Mouse (Mus musculus) heart, adult 18-20 months (tissue): ENCODE results near the gene Ccdc134. TPM values are rescaled to one million over a fixed set of nuclear protein-coding genes. Genes with fewer than 3 reads are reported as not detected.

ENCODE experiments used
- DNase-seq, 2 experiments: peaks; one replicate each; pipeline ENCODE4 v3.0.0; 2021 to 2022; ENCODE audit warnings: mixed read lengths in 1 of 2
- long read RNA-seq, 2 experiments: library from polyadenylated mRNA; stranded (forward); transcript quantifications; one replicate each; pipeline ENCODE4 v2.0.0; 2021
- total RNA-seq, 2 experiments: library from RNA; stranded (reverse); gene quantifications; 2 replicates each; pipeline ENCODE4 v1.2.3; 2021

Gene Ccdc134
- total RNA-seq = 1 to 10 TPM; 4.0 to 4.4 TPM
- long read RNA-seq, experiment 1, transcript Ccdc134-201 (7 exons, 2,046 nt) = major isoform, 6 of 6 reads
- long read RNA-seq, experiment 1, partial matches to known transcripts = 0 of 6 reads
- long read RNA-seq, experiment 1, other reads (novel, unspliced or antisense) = 0 of 6 reads
- long read RNA-seq, experiment 2, partial matches to known transcripts = 0 of 2 reads
- long read RNA-seq, experiment 2, other reads (novel, unspliced or antisense) = 1 of 2 reads

DNA sequence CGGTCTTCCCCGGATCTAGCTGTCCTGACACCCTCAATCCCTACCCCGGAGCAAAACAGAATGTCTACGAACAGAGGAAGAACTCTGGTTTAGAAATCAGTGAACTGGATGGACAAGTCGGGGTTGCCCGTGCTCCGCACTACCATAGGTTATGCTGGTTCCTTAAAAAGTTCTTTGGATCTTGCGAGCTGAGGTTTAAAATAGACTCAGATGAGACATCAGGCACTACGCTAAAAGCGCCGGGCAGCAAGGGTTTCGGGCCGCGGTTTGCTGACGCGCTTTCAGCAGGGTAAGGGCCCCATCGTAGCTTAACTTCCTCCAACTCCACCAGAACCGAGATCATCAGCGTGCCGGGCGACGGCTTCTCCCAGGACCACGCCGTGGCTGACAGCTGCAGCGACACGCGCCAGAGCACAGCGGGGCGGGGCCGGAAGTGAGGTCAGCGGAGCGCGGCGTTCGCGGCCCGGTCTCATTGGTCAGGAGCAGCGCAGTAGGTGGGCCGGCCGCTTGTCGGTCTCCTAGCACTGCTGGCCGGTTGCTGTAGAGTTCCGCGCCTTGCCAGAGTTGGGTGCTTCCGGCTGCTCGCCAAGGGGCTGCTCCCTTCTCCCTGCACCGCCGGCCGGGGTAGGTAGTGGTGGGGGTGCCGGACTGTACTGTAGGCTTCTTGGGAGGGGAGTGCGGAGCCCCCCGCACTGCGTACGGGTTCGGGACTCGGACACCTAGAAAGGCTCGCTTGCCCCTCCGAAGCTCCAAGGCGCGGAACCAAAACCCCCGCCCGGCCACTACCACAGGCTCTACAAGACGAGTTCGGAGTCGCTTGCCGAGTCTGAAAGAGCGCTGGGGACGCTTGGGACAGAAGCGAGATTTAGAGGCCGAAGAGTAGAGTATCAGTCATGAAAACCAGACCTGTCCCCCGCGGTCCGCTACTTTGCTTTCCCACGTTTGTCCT is at the start of gene Ccdc134:
Gene Ccdc134, plus strand, starts transcription at position 497 of the 949 bp plus-strand sequence.
- DNase-seq = peak; percentile 97

- no peak for DNase-seq
These were observed 47.8 kb upstream of the Ccdc134 start for GRCm38 (mm10) chr15:82079883-82080282.

DNA sequence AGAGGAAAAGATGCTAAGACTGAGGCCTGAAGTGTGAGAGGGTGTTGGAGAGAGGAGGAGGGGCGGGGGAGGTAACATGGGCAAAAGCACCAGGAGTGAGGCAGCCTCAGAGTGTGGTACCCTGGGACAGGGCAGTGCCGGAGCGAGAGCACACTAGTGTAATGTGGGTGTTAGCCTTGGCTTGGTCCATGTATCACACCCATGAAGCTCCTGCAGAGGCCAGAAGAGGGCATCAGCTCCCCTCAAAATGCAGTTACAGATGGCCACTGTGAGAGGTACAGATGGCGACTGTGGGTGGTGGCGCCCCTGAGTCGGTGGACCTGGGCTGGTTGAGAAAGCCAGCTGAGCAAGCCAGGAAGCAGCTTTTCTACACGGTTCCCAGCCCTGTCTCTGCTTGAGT is 46.6 kb upstream of the Ccdc134 start:
- DNase-seq = peak in 1 of 2 experiments; percentile 7

DNA sequence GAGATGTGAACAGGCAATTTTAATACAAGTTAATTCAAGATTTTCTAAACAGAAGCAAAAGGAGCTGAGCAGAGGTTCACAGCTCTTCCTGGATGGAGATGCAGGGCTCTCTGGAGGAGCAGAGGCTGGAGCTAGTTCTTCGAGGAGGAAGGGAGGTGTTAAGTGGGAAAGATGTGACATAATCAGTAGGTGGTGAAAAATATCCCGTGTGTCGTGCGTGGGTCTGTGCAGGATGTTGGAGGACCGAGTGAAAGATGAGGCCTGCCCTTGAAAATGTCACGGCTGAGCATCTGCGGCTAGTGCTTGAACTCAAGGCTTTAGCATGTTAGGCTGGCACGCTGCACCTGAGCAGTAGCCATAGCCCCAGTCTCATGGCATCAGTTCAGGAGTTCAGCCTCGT is 42.1 kb upstream of the Ccdc134 start:
- no peak for DNase-seq

DNA sequence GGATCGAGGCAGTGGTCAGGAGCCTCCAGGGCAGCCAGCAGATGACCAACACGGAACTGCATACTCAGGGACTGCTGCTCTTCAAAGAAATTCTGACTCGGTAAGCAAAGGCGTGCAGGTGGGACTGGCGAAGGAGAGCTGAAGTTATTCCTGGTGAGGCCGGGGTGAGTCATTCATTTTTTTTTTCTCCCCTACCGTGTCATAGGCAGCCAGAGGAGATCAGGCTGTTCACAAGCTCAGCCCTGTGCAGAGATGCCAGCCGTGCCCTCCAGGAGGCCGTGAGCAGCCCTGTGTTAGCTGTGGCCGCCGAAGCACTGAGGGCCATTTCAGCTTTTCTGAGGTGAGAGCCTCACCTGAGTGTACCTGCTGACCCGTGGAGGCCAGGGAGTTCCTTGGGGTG is 41.6 kb upstream of the Ccdc134 start:
- DNase-seq = no peak

DNA sequence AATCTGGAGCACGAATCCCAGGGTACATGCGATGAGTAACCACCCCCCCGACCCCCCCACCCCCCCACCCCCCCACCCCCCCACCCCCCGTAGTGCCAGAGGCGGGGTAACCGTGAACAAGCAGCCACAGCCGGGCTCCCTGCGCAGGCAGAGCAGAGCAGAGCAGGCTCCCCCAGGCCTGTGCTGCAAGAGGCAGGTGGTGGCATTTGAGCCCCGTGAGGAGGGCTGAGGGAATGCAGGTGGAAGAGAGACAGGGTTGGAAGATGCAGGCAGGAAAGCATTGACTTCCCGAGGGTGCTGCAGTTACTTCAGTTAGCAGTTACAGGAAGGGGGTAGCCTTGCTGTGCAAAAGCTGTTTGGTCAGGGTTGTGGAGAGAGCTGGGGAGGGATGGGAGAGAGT is 40.5 kb upstream of the Ccdc134 start:
- no peak for DNase-seq

DNA sequence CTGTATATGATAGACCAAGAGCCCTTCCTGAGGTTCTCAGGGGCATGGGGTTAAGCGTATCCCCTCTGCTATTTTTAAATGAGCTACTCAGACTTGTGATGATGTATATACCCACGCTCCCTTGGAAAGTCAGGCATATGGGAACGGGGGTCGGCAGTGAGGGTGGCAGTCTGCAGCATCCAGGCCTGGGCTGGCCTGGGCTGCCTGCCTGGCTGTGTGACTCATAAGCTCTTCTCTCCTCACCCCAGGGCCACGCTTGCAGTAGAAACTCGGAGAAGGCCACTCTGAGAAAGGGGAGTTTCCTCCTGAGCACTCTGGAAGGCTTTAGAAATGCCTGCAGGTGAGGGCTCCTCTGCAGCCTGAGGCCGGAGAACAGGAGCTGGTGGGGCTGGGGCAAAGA is 36.7 kb upstream of the Ccdc134 start:
- DNase-seq = no peak

DNA sequence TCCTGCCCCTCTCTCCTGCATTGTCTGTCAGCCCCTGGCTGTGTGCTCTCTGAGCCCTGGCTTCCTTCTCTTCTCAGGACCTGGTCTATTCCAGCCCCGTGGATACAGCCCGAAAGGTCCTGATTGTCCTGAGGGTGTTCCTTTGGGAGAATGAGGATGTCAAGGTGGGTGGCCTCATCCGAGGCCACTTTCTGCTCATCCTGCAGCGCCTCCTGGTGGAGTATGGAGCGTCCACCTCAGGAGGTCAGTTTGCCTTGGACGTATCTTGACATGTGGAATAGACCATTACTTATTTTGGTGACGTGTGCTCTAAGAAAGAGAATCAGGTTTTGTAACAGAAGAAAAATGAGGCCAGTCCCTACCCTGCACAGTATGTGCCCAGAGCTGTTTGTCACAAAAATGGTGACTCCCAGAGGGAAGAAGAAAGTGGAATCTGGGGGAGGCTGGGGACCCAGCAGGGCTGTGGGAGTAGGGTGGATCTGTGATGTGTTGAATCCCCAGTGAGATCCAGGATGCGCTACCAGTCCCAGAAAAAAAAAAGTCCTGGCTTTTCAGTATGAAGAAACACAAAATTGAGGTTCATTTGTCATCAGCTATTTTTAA is 20.7 kb upstream of the Ccdc134 start:
- DNase-seq = peak in 1 of 2 experiments; percentile 45

- no peak for DNase-seq
These were observed 7.2 kb upstream of the Ccdc134 start for GRCm38 (mm10) chr15:82120544-82120943.

DNA sequence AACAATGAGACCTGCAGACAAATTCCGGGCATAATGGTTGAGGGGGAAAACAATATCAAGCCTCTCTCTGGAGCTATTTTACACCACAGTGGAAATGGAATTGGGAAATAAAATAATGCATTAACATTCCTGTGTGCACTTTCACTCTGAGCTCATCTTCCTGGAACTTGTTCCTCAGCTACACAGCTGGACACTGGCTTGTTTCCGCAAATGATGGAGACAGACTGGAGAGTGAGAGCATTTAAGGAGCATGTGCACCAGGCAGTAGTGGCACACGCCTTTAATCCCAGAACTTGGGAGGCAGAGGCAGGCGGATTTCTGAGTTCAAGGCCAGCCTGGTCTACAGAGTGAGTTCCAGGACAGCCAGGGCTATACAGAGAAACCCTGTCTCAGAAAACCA is 1.0 kb upstream of the Ccdc134 start:
- peak in 1 of 2 experiments; percentile 28 for DNase-seq

- DNase-seq = no peak
These were observed 676 bp downstream of the Ccdc134 start for GRCm38 (mm10) chr15:82128398-82128797.

- DNase-seq = no peak
These were observed 2.9 kb downstream of the Ccdc134 start for GRCm38 (mm10) chr15:82130599-82130998.

GRCm38 (mm10) chr15:82135372-82135771 is 7.7 kb downstream of the Ccdc134 start:
- peak in 1 of 2 experiments; percentile 44 for DNase-seq

DNA sequence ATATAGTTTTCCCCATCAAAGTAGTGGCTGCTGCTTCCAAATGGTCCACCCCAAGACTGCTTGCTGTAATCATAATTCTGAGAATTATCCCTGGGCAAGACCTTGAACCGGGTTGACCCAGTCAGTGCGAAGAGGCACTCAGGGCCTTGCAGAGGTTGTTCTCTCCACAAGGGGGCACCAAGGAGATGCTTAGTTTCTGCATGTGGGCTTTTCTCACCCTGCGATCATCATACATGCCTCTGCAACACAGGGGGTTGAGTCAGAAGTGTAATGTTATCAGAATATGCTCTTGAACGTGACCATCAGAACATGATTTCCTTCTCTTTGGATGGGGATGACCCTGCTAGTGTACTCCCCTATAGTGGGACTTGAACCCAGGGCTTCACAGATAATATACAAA is 10.8 kb downstream of the Ccdc134 start:
- DNase-seq = peak; percentile 54 to 80

GRCm38 (mm10) chr15:82139196-82139595 is 11.5 kb downstream of the Ccdc134 start:
- DNase-seq = peak in 1 of 2 experiments; percentile 27

- DNase-seq = no peak
These were observed 12.6 kb downstream of the Ccdc134 start for GRCm38 (mm10) chr15:82140355-82140754.

DNA sequence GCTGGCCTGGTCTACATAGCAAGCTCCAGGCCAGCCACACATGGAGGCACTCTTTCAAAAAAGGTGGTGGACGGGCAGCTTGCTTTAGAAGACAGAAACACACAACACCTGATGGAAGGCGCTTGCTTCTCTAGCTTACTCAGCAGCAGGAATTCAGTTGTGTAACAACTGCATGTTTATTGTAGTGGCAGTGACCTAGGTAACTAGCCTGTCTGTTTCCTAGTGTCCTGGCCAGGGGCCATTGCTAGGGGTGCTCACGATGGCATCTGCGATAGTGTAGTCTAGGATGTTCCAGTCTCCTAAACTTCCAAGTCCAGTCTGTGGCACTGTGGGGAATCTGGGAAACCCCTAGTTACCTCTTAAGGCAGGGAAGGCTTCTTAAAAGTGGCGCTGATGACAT is 16.4 kb downstream of the Ccdc134 start:
- no peak for DNase-seq

DNA sequence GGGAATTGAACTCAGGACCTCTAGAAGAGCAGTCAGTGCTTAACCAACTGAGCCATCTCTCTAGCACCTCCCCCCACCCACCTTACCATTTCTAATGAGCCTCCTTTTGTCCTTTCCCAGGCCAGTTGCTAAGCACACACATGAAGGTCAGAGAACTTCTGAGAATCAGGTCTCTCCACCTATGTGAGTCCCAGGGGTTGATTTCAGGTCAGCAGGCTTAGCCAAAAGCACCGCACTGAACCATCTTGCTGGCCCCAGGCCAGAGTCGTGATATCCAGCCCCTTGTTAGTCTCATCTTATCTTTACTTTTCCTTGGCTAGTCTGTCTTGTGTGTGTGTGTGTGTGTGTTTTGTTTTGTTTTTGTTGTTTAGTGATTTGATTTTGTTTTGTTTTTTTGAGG is 17.7 kb downstream of the Ccdc134 start:
- DNase-seq = no peak

DNA sequence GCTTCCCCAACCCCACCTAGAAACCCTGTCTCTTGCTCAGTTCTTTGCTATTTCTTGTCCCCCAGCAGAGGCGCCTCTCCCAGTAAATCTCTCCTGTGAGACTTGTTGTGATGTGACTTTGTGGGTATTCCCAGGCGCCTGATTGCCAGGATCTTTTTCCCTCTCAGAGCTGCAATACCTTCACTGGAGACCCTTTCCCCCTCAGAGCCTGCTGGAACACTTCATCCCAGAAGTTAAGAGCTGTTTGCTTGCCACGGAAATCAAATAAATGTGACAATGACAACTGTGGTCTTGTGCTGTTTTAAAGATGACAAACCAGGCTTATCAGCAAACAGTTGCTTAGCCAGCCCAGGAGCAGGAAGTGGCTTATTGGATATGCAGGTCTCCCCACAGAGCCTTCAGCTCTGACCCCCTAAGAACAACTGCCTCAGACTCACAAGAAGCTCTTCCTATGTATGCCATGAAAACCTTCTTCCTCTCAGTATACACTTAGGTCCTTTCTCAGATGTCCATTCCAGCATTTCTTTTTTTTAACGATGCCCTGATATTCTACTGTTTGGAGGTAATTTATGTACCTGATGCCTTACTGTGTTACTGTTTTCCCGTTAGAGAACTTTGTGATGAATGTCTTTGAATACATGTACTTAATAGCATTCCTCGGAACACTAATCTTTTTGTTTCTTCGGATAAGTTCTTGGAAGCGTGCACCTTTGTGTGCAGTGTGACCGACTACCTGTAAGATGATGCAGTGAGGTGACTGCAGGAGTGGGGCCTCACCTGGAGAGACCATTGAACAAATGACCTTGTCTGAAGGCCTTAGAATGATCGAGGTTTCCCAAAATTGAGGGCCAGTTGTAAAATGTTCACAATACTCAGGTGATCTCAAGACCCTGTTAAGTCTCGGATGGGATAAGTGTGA is 18.4 kb downstream of the Ccdc134 start:
- DNase-seq = no peak

DNA sequence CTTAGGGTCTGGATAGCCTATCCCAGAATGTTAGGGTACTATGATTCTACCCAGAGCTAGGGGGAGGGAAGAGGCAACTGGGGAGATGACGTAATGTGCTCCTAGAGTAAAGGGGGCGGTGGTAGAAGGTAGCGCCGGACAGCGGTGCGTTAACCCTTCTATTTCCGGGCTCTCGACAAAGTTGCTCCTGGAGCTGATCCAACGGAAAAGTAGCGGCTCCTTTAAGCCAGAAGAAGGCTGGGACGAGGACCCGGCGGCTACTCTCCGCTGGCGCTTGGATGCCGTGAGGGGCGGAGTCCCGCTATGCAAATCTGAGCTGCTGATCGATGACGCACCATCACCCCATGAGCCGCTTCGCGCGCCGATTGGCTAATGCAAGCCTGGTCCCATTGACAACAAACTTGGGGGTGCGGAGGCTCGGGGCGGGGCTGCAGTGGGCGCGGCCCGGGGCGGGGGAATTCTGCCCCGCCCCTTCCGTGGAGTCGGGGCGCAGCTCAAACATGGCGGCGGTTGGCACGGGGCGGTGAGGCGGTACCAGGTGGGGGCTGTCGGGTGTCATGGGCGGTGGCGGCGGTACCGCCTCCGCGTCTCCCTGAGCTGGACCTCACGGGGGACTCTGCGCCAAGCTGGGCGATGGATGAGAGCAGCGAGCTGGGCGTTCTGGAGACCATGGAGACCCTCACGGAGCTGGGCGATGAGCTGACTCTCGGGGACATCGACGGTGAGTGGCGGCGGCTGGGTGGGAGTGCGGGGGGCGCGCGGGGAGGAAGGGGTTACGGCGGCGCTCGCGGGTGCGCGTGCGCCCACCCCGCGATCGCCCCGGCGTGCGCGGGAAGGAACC is 19.3 kb downstream of the Ccdc134 start, which contains the start of gene Srebf2:
Gene Srebf2, plus strand, starts transcription at position 412 of the 841 bp plus-strand sequence.
- DNase-seq = peak; percentile 97 to 99
